Mouse (Mus musculus) heart, adult 2 months (tissue): ENCODE data around the gene Pdcd7.
A peak's percentile ranks its signal among the peaks of the same experiment; 100 is the strongest.

Experiments
- CTCF ChIP-seq: fragments of 200-600 bp; IDR thresholded peaks from 2 replicates; pipeline ENCODE4 v1.8.1; 2022; ENCODE audit warnings: antibody characterized with exemption, mild to moderate bottlenecking, moderate library complexity
- POLR2A ChIP-seq: fragments of 200-500 bp; IDR thresholded peaks from 2 replicates; pipeline ENCODE4 v1.6.1; 2011; ENCODE audit warnings: mild to moderate bottlenecking, low read depth, low read length, control low read depth; ENCODE audit not compliant: insufficient read depth

- 0 out of 2 replicates have a peak, but pooled peaks have one; percentile 17 for TF ChIP-seq CTCF
- TF ChIP-seq POLR2A: no peak
Measured at GRCm38 (mm10) chr9:65375163-65375934, 29.4 kb downstream of the Pdcd7 start.
